Mouse (Mus musculus) bone marrow macrophage, adult 2 months (primary cell): ENCODE data around the gene Ppp1r3c.

ENCODE experiments used
- CTCF ChIP-seq: IDR thresholded peaks from 2 replicates; pipeline ENCODE4 v1.5.1; 2012; ENCODE audit warnings: low read depth, mild to moderate bottlenecking, low read length, moderate library complexity
- POLR2A ChIP-seq: IDR thresholded peaks from 2 replicates; pipeline ENCODE4 v1.6.1; 2012; ENCODE audit warnings: mild to moderate bottlenecking, low read depth, low read length, borderline replicate concordance

- TF ChIP-seq CTCF (no peak), POLR2A (no peak)
Measured at GRCm38 (mm10) chr19:36737087-36737486, 634 bp upstream of the Ppp1r3c start.
